Mouse (Mus musculus): ENCODE data around the gene Tbc1d24. TPM values are rescaled to one million over a fixed set of nuclear protein-coding genes. Genes with fewer than 3 reads are reported as not detected.

The Tbc1d24 gene
- polyA plus RNA-seq, 1 experiment from 2014 or later, result 17.8 TPM

DNA sequence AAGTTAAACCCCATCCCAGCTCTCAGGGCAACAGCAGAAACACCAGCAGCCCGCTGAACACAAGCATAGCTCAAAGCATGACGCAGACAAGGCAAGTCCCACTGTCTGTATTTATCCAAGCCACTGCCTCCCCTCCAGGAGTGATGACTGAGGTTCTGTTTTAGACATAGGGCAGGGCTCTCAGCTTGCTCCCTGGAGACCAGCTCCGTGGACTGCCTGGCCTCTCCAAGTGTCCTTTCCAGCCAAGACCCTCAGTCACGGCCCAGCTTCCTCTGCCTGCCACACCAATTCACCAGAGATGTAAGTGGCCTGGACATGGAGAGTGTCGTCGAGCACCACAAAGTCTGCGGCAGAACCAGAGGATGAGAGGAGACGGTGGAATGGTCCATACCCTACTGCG, 49.6 kb downstream of the Tbc1d24 start:
- no peak overlapping the region for H3K4me2 ChIP-seq
- H3K9me3 ChIP-seq, result no peaks in the 10 kb centered on the region
- H3K27ac ChIP-seq (replicated peaks), result no peak overlapping the region
- ATAC-seq (ENCODE audit: low read depth), result no peak
- H3K4me1 ChIP-seq (replicated peaks), result peaks cover 9% of the 10 kb centered on the region
- H3K36me3 ChIP-seq, result peaks cover 37% of the 10 kb centered on the region
- 90% methylated on average over 9 of the region's 9 CpGs for WGBS
- H3K27me3 ChIP-seq, result no peaks in the 10 kb centered on the region
- no peak overlapping the region for H3K4me3 ChIP-seq
- no peak overlapping the region for H3K9ac ChIP-seq

DNA sequence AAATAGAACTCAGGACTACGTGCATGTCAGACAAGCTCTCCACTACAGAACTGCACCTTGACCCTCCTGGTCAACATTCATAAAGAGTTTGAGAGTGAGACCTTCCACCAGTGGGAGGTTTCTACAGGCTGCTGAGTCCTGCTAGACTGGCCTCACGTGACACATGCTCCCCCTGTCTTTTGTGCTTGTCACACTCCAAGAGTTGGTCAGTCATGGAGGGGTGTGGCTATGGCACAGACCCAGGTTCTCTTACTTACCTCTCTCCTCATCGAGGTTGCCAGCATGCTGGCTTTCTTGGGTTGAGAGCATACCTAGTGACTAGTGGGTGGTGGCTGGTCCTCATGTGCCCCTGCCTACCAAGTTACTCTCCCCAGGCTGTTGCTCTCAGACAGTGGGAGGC, 50.9 kb downstream of the Tbc1d24 start:
- H3K4me2 ChIP-seq, result no peak overlapping the region
- no peak overlapping the region for H3K4me3 ChIP-seq
- WGBS, result 77% methylated on average over 3 of the region's 3 CpGs

DNA sequence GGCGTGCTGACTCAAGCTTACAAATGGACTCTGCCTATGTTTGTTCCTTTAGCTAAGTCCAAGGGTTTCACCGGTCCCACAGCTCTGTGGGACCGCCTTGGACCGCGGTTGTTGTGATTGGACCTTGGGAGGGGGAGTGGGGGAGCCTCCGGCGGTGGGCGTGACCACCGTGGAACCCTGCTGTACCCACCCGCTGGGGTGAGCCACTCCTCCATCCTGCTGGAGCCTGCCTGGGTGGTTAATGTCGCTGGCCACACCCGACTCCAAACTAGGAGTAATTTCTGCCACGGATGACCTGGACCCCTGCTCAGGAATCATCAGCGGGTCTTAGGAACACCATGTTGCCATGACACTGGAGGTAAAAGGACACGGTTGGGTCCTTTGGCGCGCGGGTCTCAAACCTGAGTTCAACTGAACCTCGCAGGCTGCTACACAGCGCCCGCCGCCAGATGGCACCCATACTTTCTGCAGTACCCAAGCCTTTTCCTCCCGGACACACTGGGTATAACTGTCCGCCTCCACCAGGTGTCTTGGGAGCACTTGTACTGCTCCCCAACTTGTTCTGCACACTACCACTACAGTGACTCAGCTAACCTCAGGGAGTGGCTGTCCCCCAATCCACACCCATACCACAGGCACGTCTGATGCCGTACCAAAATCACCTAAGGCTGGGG, 53.3 kb downstream of the Tbc1d24 start:
- peak overlapping the region; percentile 59 for H3K4me2 ChIP-seq
- peak; percentile 82 for ATAC-seq (ENCODE audit: low read depth)
- peaks cover 9% of the 10 kb centered on the region for H3K4me1 ChIP-seq (replicated peaks)

More for the DNA sequence above, 50.9 kb downstream of the Tbc1d24 start:
- no peak for ATAC-seq (ENCODE audit: low read depth)
- no peak overlapping the region for H3K9ac ChIP-seq
- peaks cover 9% of the 10 kb centered on the region for H3K4me1 ChIP-seq (replicated peaks)
- peaks cover 32% of the 10 kb centered on the region for H3K36me3 ChIP-seq
- no peaks in the 10 kb centered on the region for H3K27me3 ChIP-seq
- H3K27ac ChIP-seq (replicated peaks), result no peak overlapping the region
- H3K9me3 ChIP-seq, result no peaks in the 10 kb centered on the region

DNA sequence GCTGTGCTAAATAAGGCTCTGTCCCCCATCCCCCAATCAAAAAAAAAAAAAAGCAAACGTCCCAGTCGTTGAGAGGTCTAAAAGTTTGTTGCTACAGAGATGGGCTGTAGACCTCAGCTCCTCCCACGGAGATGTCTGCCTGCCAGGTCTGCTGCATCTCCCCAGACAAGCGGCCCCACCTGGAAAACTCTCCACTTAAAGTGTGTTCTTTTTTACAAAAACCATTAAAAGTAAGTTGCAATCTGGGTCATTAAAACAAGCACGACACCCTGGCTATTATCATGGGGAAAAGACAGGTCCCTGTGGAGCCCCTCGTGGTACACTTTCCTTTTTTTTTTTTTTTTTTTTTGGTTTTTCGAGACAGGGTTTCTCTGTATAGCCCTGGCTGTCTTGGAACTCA, 54.0 kb downstream of the Tbc1d24 start:
- Histone ChIP-seq H3K9ac (0 out of 2 replicates have a peak overlapping the region, but pooled peaks have one; percentile 61), H3K4me2 (peak overlapping the region; percentile 59), H3K4me1 (replicated peaks) (peaks cover 9% of the 10 kb centered on the region), H3K27ac (replicated peaks) (no peak overlapping the region), H3K27me3 (no peaks in the 10 kb centered on the region), H3K36me3 (peaks cover 10% of the 10 kb centered on the region; the same call in 1 of the 2 replicates), H3K9me3 (no peaks in the 10 kb centered on the region), H3K4me3 (no peak overlapping the region)
- 14% methylated on average over 7 of the region's 7 CpGs for WGBS
- ATAC-seq (ENCODE audit: low read depth), result no peak

More for the DNA sequence above, 53.3 kb downstream of the Tbc1d24 start:
- Histone ChIP-seq H3K4me3 (peak overlapping the region; percentile 31), H3K36me3 (peaks cover 16% of the 10 kb centered on the region), H3K9me3 (no peaks in the 10 kb centered on the region), H3K27ac (replicated peaks) (no peak overlapping the region), H3K9ac (peak overlapping the region; percentile 61), H3K27me3 (no peaks in the 10 kb centered on the region)
- 1% methylated on average over 26 of the region's 26 CpGs for WGBS

DNA sequence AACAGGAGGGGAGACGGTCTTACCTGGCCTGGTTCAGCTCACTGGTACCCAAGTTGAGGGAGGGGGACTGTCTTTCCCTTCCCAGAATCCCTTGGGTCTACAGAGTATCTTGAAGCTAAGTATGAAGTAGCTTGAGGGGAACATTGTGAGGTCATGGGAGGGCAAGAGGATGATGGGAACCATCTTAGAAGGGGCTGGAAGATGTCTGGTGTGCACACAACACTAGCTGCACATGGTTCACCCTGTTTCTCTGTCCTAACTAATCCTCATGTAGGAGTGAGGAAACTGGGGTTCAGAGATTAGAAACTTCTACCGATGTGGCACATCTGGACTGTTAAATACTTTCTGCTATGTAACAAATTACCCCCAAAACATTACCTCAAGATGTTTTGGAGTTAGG, 54.5 kb downstream of the Tbc1d24 start, which contains the start of gene Pdpk1:
TSS of gene Pdpk1 (minus strand) at position 101 of the 400 bp plus-strand sequence.
- H3K4me2 ChIP-seq, result peak within 1 kb of the TSS; percentile 59
- no peak for ATAC-seq (ENCODE audit: low read depth)
- H3K27ac ChIP-seq (replicated peaks), result no peak within 1 kb of the TSS
- no peaks in the 10 kb centered on the region for H3K27me3 ChIP-seq
- no peaks in the 10 kb centered on the region for H3K9me3 ChIP-seq
- peak within 1 kb of the TSS; percentile 61 for H3K9ac ChIP-seq
- H3K4me1 ChIP-seq (replicated peaks), result peaks cover 9% of the 10 kb centered on the region
- peaks cover 4% of the 10 kb centered on the region; the same call in 1 of the 2 replicates for H3K36me3 ChIP-seq
- peak within 1 kb of the TSS; percentile 31 for H3K4me3 ChIP-seq
- WGBS, result 87% methylated on average over 2 of the region's 2 CpGs

DNA sequence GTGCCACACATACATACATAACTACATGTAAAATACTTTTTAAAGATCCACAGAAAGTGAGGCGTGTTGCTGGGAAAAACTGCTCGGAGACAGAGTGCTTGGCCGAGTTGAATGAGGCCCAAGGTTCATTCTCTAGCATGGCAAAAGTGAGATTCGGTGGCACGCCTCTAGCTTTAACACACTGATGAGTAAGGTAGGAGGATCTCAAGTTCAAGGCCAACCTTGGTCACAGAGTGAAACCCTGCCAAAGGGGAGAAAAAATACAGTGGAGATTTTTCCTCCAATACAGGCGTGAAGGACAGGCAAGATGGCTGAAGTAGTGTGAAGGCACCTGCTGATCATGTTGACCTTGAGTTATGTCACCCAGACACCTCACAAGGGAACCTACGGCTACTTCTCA, 55.9 kb downstream of the Tbc1d24 start:
- H3K27ac ChIP-seq (replicated peaks), result no peak overlapping the region
- peaks cover 9% of the 10 kb centered on the region for H3K4me1 ChIP-seq (replicated peaks)
- H3K9me3 ChIP-seq, result no peaks in the 10 kb centered on the region
- H3K4me2 ChIP-seq, result no peak overlapping the region
- H3K4me3 ChIP-seq, result no peak overlapping the region
- no peak overlapping the region for H3K9ac ChIP-seq
- no peak for ATAC-seq (ENCODE audit: low read depth)
- no peaks in the 10 kb centered on the region for H3K27me3 ChIP-seq
- H3K36me3 ChIP-seq, result no peaks in the 10 kb centered on the region
- WGBS, result 90% methylated on average over 7 of the region's 7 CpGs

DNA sequence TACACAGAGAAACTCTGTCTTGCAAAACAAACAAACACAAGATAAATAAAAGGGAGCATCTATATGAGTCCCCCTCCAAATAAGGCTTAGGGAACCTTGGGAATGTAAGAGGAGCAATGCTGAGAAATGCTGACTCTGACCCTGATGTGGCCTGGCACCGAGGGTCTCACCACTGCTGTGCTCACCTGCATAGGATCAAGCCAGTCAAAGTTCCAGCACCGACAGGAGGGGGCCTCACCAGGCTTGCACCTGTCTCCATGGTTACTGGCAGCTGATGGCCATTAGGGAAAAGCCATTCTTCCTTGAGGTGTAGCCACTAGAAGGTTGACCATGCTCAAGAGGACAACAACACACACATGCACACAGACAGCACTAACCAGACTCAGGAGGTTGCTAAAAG, 62.5 kb downstream of the Tbc1d24 start:
- H3K4me1 ChIP-seq (replicated peaks), result peaks cover 29% of the 10 kb centered on the region
- no peak overlapping the region for H3K9ac ChIP-seq
- peak overlapping the region; percentile 96; the same call in 1 of the 2 replicates for H3K4me2 ChIP-seq
- 47% methylated on average over 2 of the region's 2 CpGs for WGBS
- H3K27me3 ChIP-seq, result no peaks in the 10 kb centered on the region
- no peaks in the 10 kb centered on the region for H3K36me3 ChIP-seq
- ATAC-seq (ENCODE audit: low read depth), result no peak
- no peaks in the 10 kb centered on the region for H3K9me3 ChIP-seq
- 0 out of 2 replicates have a peak overlapping the region, but pooled peaks have one; percentile 97 for H3K4me3 ChIP-seq
- no peak overlapping the region for H3K27ac ChIP-seq (replicated peaks)

DNA sequence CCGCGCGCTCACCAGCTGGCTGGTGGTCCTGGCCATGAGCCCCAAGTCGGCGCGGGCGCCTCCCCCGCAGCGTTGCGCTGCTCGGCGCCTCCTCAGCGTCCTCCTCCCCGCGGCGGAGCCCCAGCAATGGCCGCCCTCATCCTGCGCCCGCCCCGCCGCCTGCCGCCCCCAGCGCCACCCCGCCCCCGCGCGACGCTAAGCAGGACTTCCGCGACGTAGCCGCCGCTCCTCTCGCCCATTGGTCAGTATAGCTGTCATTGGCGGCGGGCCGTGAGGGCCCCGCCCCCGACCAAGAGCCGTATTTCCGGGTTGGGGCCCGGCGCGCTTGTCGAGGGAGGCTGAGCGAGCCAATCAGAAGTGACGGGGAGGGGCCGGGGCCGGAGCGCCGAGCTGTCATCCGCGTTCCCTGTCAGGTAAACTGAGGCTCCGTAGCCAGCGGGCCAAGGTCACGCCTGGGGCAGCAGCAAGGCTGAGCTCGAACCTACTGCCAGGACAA, 63.9 kb downstream of the Tbc1d24 start:
- under 1% methylated on average over 56 of the region's 57 CpGs for WGBS
- H3K9ac ChIP-seq, result peak overlapping the region; percentile 92
- peak overlapping the region; percentile 97 for H3K4me3 ChIP-seq
- H3K27me3 ChIP-seq, result no peaks in the 10 kb centered on the region
- H3K9me3 ChIP-seq, result no peaks in the 10 kb centered on the region
- H3K4me2 ChIP-seq, result peak overlapping the region; percentile 96
- peak overlapping the region; percentile 86 for H3K27ac ChIP-seq (replicated peaks)
- ATAC-seq (ENCODE audit: low read depth), result peak; percentile 97
- no peaks in the 10 kb centered on the region for H3K36me3 ChIP-seq
- H3K4me1 ChIP-seq (replicated peaks), result peaks cover 36% of the 10 kb centered on the region

DNA sequence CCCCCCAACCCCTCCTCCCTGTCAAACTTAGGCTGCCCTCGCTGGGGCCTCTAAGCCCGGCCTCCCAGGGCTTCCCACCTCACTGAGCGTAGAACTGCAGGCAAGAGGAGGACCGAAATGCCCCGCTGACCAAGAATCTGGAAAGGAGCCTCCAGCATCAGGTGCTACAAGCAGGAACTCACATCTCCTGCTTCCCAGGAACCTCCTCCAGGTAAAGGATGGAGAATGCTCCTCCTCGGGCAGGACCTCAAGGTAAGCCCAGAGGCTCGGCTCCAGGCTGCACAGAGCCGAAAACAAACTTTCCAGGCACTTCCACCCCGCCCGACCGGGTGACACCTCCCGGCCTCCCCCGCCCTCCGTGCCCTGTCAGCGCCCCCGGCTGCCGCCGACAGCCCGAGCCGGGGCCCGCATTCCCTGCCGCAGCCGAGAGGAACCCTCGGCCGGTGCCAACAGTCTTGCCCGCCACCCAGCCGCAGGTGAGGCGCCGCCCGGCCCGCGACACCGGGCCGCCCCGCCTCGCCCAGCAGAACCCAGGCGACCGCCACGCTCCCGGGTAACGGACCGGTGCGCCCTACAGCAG, 64.4 kb downstream of the Tbc1d24 start:
- ATAC-seq (ENCODE audit: low read depth), result peak; percentile 20
- WGBS, result under 1% methylated on average over 43 of the region's 43 CpGs

DNA sequence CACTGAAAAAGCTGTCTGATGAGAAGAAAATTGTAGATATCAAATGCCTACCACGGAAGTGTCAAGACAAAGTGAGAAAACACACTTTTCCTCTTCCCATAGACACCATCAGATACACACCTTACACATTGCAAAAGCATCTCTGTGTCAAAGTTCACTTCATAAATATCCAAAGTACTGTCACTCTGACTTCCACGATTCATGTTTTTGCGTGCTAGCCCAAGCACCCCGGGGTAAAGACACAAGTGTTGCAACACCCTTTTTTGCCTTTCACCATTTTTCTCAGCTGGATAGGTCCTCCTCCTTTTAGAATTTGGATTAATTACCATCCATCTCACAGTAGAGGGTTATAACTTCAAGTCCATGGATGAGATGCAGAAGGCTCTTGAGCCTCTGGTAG, 65.4 kb downstream of the Tbc1d24 start:
- no peaks in the 10 kb centered on the region for H3K27me3 ChIP-seq
- peak overlapping the region; percentile 96 for H3K4me2 ChIP-seq
- no peaks in the 10 kb centered on the region for H3K36me3 ChIP-seq
- H3K9me3 ChIP-seq, result no peaks in the 10 kb centered on the region
- H3K4me1 ChIP-seq (replicated peaks), result peaks cover 36% of the 10 kb centered on the region
- peak overlapping the region; percentile 92; the same call in 1 of the 2 replicates for H3K9ac ChIP-seq
- no peak for ATAC-seq (ENCODE audit: low read depth)
- H3K4me3 ChIP-seq, result peak overlapping the region; percentile 97
- H3K27ac ChIP-seq (replicated peaks), result no peak overlapping the region
- WGBS, result 96% methylated on average over 4 of the region's 4 CpGs

More for the DNA sequence above, 64.4 kb downstream of the Tbc1d24 start:
- Histone ChIP-seq H3K4me1 (replicated peaks) (peaks cover 36% of the 10 kb centered on the region), H3K9ac (peak overlapping the region; percentile 92), H3K27ac (replicated peaks) (peak overlapping the region; percentile 86), H3K27me3 (no peaks in the 10 kb centered on the region), H3K4me2 (peak overlapping the region; percentile 96), H3K36me3 (no peaks in the 10 kb centered on the region), H3K9me3 (no peaks in the 10 kb centered on the region), H3K4me3 (peak overlapping the region; percentile 97)

DNA sequence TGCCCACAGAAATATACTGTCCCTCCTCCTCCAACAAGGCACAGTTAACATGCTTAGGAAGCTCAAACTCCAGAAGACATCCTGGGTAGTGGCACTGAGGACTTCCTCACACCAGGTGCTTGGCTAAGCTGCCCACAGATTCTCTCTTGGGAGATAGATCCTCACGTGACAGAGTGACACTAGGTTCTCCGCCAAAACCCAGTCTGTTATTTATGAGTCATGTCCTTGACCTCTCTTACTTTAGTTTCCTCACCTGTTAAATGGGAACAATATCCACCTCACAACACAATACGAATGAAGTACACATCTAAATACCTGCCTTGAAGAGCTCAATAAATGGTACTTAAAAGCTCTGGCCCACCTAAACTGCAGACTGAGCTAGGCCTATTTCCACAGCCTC, 66.1 kb downstream of the Tbc1d24 start:
- 83% methylated on average over 3 of the region's 3 CpGs for WGBS
- ATAC-seq (ENCODE audit: low read depth), result no peak

DNA sequence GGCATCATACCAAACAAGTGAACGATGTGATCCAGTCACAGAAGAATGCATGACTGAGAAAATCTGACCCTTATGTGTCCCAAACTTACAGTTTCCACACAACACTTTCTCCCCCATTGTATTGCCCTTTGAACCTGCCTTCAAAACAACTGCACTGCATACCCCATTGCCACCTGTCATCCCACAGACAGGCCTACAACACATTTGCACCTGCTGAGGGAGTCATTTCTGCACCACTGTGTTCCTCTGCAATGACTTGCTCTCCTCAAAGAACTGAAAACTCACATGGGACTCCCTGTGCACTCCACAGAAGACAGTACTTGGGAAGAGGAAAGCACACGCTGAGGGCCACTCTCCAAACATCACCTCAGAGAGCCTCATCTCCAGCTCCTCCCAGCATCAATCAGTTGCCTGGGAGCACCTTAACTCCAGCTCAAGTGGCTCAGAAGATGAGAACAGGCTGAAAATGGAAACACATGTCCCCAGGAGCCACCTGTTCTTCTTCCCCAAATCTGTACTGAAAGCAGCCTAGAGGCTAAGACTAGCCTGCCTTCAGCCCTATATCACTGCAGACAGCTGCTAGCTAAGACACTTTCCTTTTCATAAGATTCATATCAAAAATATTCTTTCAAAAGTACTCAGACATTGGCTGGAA, 68.0 kb downstream of the Tbc1d24 start:
- peaks cover 32% of the 10 kb centered on the region for H3K4me1 ChIP-seq (replicated peaks)
- no peak for ATAC-seq (ENCODE audit: low read depth)
- no peaks in the 10 kb centered on the region for H3K9me3 ChIP-seq

More for the DNA sequence above, 66.1 kb downstream of the Tbc1d24 start:
- no peaks in the 10 kb centered on the region for H3K9me3 ChIP-seq
- H3K4me3 ChIP-seq, result no peak overlapping the region
- H3K27ac ChIP-seq (replicated peaks), result no peak overlapping the region
- H3K4me1 ChIP-seq (replicated peaks), result peaks cover 36% of the 10 kb centered on the region
- H3K36me3 ChIP-seq, result no peaks in the 10 kb centered on the region
- H3K27me3 ChIP-seq, result no peaks in the 10 kb centered on the region
- 0 out of 2 replicates have a peak overlapping the region, but pooled peaks have one; percentile 96 for H3K4me2 ChIP-seq
- no peak overlapping the region for H3K9ac ChIP-seq

More for the DNA sequence above, 68.0 kb downstream of the Tbc1d24 start:
- H3K27ac ChIP-seq (replicated peaks), result no peak overlapping the region
- no peak overlapping the region for H3K9ac ChIP-seq
- WGBS, result 87% methylated on average over 2 of the region's 2 CpGs
- H3K4me2 ChIP-seq, result no peak overlapping the region
- H3K36me3 ChIP-seq, result no peaks in the 10 kb centered on the region
- H3K27me3 ChIP-seq, result no peaks in the 10 kb centered on the region
- no peak overlapping the region for H3K4me3 ChIP-seq
